Mouse (Mus musculus) left cerebral cortex, adult 9 months (tissue): ENCODE results near the gene Abo.
"Not testable (repeated sequence)": the region's sequence is repeated elsewhere in the genome, so short reads cannot be mapped to it uniquely, and the experiment has no call there.

Experiments used
- DNase-seq, 2 experiments: peaks; one replicate each; pipeline ENCODE4 v3.0.0; 2022; ENCODE audit warnings: low spot score in 2 of 2

Gene Abo

GRCm38 (mm10) chr2:26864879-26865278 lies at the start of gene Abo:
Gene Abo, minus strand, starts transcription at chr2:26864979.
- no peak for DNase-seq

- no peak for DNase-seq
These were observed 49.6 kb upstream of the Abo start for GRCm38 (mm10) chr2:26914148-26914941.

- DNase-seq: no peak
These were observed 48.8 kb upstream of the Abo start for GRCm38 (mm10) chr2:26913416-26914147.

GRCm38 (mm10) chr2:26912253-26912770 lies 47.5 kb upstream of the Abo start:
- no peak for DNase-seq

GRCm38 (mm10) chr2:26910994-26911765 lies 46.4 kb upstream of the Abo start:
- DNase-seq: peak in 1 of 2 experiments; percentile 54

- DNase-seq: peak; percentile 95 to 100
These were observed 45.6 kb upstream of the Abo start, which contains the start of the genes Med22 and Rpl7a for GRCm38 (mm10) chr2:26910124-26910993. Gene Med22, minus strand, starts transcription at chr2:26910677. Gene Rpl7a, plus strand, starts transcription at chr2:26910764.

GRCm38 (mm10) chr2:26909387-26909784 lies 44.6 kb upstream of the Abo start:
- DNase-seq: no peak

- no peak for DNase-seq
These were observed 44.1 kb upstream of the Abo start for GRCm38 (mm10) chr2:26908710-26909386.

GRCm38 (mm10) chr2:26907109-26907508 lies 42.3 kb upstream of the Abo start:
- DNase-seq: no peak

GRCm38 (mm10) chr2:26906431-26906830 lies 41.7 kb upstream of the Abo start:
- no peak for DNase-seq

- no peak for DNase-seq
These were observed 41.2 kb upstream of the Abo start for GRCm38 (mm10) chr2:26905936-26906335.

GRCm38 (mm10) chr2:26903311-26903710 lies 38.5 kb upstream of the Abo start:
- DNase-seq: no peak

- DNase-seq: peak; percentile 94 to 97
These were observed 37.9 kb upstream of the Abo start, which contains the start of gene Surf6 for GRCm38 (mm10) chr2:26902467-26903220. Gene Surf6, minus strand, starts transcription at chr2:26902879.

GRCm38 (mm10) chr2:26901834-26902400 lies 37.1 kb upstream of the Abo start:
- DNase-seq: no peak

GRCm38 (mm10) chr2:26900731-26901130 lies 36.0 kb upstream of the Abo start:
- no peak for DNase-seq

- DNase-seq: no peak
These were observed 31.1 kb upstream of the Abo start for GRCm38 (mm10) chr2:26895898-26896297.

- not testable (repeated sequence) for DNase-seq
These were observed 21.4 kb upstream of the Abo start for GRCm38 (mm10) chr2:26886170-26886569.

- not testable (repeated sequence) for DNase-seq
These were observed 20.8 kb upstream of the Abo start for GRCm38 (mm10) chr2:26885541-26885940.

GRCm38 (mm10) chr2:26878571-26878970 lies 13.8 kb upstream of the Abo start:
- DNase-seq: no peak
